Mouse (Mus musculus): ENCODE results near the gene Bbof1.

Bbof1 gene

DNA sequence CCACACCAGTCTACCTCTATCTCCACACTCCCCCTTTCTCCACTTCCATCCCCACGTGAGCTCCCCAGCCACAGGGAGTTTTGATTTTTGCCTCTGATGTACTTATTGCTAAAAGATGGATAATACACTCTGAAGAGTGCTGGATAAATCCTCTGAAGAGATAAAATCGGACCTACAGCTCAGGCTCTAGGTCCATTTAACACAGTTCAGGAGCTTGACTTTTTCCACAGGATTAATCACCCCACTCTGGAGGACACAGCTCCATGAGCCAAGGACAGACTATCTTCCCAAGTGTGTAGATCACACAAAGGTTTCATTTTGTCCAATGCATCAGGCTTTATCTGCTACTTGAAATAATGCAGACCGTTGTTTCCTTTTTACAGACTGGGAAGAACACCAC is 8.8 kb upstream of the Bbof1 start:
- no peak for DNase-seq (ENCODE audit: low spot score)

DNA sequence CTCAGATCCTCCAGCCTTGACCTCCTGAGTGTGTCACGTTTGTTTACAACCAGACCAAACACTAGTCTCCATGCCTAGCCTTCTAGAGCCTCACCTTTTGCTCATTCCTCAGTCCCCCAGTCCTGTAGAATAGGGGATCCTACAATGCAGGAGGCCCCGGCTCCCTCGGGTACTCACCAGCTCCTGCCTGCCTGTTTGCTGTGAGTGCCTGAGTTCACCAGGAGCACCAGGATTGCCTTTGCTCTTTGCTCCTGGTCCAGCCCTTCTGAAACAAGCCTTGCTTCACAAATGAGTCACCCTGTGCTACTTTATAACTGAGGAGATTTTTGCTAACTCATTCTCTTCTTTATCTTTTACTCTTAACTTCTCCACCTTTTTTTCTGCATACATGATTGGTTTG is 8.2 kb upstream of the Bbof1 start:
- DNase-seq (ENCODE audit: low spot score): no peak

DNA sequence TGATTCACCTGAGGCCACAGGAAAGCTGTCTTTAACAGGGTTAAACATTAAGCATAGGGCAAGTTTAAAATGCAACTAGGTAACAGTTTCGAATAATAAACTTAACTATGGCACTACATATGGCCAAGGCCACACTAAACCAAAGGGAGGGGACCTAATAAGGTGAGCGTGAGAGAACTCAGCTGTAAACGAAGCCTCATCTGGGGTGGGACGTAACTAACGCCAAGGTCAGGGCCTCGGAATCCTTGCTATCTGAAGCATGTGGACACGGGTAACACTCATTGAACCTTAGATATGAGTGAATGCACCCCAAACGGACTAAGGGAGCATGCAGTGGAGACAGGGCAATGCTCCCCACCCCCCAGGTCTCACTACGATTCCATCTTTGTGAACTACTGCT is 5.9 kb upstream of the Bbof1 start:
- no peak for DNase-seq (ENCODE audit: low spot score)

DNA sequence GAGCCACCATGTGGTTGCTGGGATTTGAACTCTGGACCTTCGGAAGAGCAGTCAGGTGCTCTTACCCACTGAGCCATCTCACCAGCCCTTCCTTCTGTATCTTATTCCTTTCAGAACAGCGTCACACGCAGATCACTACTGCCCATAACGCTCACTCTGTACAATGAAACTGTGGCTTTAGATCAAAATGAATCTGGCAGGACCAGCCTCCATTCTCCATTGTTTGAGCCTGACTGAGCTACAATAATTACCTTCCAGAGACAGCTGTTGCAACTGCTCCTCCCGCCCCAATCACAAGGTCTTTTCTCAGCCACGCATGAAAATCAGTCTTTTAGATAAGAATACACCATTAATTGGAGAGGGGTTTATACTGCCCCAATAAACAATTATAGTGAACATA is 4.3 kb upstream of the Bbof1 start:
- DNase-seq (ENCODE audit: low spot score): no peak

DNA sequence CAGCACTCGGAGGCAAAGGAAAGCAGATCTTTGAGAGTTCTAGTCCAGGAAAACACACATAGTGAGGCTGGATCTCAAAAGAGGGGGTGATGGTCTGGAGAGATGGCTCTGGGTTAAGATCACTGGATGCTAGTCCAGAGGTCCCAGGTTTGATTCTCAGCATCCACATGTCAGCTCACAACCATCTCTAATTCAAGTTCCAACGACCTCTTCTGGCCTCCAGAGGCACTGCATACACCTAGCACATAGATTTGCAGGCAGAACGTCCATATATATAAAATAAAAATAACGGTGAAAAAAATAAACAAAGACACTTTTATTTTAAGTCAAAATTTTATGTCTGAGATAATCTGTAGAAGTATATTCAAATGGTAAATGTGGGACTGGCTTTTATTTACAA is 1.6 kb upstream of the Bbof1 start:
- DNase-seq (ENCODE audit: low spot score): no peak

DNA sequence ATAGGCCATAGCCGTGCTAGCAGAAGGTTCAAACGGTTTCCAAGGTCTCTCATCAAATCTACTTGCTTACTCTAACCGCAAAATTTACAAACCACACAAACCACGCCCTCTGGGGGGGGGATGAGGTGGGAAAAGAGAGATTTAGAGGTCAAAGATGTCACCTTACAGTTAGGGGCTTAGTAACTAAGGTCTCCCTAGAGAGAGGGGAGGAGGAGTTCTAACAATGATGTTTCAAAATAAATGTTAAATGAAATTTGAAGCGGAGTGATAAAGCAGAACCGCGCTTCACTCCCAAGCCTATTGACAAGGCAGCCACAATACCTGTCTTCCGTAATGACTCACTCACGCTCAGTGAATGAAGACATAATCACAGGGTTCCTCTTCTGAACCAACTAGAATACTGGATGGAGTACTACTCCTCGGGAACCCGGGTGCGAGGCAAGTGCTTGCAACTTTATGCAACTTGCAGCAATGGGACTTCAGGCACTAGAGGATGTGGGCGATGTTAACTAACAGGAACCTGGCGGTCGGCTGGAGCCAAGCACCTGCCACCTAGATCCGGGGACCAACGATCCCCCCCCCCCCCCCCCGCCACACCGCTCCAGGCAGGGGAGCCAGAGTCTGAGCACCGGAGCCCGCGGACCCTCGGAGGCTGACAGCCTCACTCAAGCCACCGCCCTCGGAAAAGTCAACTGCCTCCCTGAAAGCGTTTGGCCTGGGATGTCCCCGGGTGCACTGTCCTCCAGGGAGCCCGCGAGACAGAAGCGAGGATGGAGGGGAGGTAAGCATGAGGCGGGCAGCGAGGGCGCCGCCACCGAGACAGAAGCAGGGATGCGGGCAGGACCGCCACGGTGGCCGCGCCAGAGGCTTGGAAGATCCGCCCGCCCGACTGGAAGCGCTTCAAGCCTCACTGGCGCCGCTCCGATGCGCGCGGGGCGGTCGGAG is 725 bp upstream of the Bbof1 start:
- DNase-seq (ENCODE audit: low spot score): no peak

DNA sequence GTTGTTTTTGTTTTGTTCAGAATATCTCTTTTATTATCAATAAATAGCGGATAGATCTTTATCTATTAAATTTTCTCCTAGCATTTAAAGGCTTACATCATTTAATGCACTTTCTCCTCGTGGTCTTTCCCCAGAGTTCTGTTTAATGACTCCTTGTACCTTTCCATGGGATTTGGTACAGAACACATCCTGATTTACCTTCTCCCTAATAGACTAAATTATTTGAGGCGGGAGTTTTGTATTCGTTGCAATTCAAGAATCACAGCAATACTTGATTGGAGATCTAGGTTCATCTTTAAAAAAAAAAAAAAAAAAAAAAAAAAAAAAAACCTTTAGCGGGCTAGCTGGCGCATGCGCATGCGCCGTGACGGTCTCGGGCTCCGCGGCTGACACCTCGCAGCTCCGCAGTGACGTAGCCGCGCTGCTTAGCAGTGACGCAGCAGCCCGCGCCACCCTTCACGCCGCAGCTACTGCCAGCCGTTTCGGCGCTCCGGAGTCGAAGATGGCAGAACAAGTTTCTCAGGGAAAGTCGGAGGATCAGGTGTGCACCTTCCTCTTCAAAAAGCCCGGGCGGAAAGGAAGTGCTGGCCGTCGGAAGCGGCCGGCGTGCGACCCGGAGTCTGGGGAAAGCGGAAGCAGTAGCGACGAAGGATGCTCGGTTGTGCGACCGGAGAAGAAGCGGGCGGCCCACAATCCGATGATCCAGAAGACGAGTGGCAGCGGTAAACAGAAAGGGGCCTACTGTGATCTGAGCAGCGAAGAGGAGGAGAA is 8.1 kb downstream of the Bbof1 start, which contains the start of gene Rnf113a2:
TSS of gene Rnf113a2 (plus strand) at position 363 of the 771 bp plus-strand sequence.
- DNase-seq (ENCODE audit: low spot score): peak; percentile 80

DNA sequence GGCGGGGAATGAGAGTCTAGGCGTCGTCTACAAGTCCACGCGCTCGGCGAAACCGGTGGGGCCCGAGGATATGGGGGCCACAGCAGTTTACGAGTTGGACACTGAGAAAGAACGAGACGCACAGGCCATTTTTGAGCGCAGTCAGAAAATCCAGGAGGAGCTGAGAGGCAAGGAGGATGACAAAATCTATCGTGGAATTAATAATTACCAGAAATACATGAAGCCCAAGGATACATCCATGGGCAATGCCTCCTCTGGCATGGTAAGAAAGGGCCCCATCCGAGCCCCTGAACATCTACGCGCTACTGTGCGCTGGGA is 8.7 kb downstream of the Bbof1 start:
- DNase-seq (ENCODE audit: low spot score): no peak

DNA sequence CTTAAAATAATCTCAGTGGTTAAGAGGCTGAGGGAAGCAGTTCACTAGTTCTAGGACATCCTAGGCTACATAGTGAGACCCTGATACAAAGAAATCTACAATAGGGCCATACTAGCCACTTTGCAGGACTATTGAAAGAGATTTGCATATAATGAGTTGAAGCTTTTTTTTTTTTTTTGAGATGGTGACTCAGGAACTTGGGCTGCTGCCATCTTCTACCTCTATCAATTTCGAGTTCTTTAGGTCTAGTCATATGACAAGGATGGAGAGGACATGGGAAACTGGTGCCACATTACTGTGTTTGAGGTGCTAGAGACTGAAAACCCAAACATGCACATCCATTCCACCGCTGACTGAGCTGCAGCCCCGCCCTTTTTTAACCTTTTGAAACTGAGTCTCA is 15.1 kb downstream of the Bbof1 start:
- no peak for DNase-seq (ENCODE audit: low spot score)

DNA sequence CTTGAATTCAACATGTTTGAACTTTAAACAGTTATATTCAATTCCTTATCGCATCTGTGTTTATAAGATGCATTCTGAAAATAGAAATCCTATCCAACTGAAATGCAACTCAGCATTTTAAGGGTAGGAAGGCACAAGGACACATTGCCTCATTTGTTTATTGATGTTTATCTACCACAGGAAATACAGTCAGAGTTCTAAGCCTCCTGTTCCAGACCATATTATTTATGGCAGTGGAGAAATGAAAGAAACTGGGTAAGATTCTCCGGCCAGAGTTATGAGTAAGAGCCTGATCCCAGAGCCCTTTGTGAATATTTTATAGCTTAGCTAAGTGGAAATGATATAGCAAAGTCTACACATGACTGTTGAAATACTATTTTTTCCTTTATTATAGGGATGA is 21.0 kb downstream of the Bbof1 start:
- DNase-seq (ENCODE audit: low spot score): no peak

DNA sequence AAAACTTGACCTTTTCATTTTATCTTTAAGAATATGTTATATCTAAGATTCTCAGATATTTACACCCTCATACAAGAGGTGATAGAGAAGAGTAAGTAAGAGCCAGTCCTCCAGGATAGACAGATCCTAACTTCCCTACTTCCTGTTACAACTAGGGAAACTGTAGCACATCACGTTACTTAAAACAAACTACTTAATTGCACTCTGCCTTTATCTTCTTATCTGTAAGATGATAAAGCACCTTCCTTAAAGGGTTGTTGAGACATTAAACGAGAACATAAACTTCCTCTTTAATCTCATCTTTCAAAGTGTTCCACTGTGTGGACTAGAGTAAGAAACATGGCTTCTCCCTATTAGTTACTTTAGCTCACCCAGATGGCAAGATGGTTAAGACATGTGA is 29.8 kb downstream of the Bbof1 start:
- no peak for DNase-seq (ENCODE audit: low spot score)

DNA sequence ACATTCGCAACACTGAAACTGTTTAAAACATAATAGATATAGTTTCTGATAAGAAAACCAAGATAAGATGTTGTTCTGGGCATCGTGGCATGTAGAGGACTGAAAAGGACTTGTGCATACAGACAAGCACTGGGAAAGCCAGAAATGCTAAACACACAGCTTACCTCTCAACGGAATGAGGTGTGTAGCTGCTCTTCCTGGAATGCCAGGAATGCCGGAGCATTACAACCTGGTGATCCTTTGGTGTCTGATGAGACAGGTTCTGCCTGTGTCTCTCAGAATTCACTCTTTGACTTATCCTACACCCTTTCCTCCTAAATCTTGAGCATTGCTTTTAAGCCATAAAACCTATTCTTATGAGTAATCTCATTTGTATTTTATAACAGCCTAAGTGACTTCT is 33.7 kb downstream of the Bbof1 start:
- no peak for DNase-seq (ENCODE audit: low spot score)

DNA sequence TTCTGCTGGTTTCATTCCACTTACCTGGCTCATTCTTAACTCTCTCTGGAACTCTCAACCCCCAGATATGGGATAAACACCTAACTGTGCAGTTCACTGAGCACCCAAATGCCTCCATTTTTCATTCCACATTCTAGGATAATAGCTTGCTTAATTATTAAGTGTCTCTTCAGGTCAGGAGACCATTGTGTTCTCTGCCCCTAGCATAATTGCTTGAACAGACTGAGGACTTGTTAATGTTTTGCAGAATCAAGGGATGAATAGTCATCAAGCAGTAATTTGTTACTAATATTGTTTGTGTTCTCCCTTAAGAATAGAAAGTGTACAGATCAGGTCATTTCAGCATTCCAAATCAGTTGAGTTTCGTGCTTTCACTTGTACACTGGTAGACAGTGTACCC is 38.5 kb downstream of the Bbof1 start:
- no peak for DNase-seq (ENCODE audit: low spot score)

DNA sequence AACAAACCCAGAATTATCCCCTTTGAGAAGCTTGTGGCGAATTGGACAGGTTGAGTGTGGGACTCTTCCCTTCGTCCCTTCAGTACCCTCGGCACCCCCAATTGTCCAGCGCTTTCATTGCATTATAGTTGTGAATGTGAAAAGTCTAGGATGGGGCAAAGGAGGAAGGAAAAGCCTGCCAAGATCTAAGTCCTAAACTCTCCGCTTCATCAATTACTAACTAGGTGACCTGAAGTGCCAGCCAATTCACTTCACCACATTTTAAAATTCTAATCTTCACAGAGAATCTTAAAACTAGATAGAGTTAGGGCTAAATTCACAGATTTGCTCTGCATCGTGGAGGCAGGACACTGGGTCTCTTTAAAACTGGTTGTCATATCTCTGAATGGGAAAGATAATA is 39.3 kb downstream of the Bbof1 start:
- DNase-seq (ENCODE audit: low spot score): no peak

DNA sequence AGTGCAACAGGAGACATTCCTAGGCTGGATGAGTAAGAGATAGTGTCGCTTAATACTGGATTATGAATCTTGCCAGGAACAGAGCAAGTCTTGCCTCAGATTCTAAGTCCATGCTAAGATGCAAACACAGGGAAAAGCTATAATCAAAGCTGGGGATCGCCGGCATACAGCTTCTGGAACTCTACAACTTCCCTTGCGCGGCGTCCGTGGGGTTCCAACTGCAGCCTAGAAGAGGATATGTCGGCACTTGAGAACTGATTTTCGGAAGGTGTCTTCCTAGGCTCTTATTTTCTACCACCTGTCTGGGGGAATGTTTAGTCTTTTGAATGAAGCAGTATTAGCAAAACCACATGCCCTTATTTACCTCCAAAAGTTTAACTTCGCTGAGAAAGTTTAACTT is 41.0 kb downstream of the Bbof1 start:
- no peak for DNase-seq (ENCODE audit: low spot score)

DNA sequence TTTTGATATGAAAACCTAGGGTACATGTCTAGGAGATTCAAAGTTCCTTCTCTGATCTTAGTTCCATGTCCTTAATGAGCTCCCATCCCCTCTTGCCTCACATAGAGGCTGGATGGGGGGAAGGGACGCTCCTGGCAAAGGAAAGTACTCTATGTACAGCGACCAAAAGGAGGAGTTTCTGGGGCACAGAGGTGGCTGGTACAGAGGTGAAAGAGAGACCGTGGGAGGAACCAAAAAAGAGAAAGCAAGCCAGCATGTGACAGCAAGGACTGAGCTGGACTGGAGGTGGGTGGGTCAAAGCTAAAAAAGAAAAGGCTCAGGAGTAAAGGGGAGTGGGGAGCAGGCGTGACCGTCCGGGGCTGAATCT is 41.5 kb downstream of the Bbof1 start:
- DNase-seq (ENCODE audit: low spot score): no peak

DNA sequence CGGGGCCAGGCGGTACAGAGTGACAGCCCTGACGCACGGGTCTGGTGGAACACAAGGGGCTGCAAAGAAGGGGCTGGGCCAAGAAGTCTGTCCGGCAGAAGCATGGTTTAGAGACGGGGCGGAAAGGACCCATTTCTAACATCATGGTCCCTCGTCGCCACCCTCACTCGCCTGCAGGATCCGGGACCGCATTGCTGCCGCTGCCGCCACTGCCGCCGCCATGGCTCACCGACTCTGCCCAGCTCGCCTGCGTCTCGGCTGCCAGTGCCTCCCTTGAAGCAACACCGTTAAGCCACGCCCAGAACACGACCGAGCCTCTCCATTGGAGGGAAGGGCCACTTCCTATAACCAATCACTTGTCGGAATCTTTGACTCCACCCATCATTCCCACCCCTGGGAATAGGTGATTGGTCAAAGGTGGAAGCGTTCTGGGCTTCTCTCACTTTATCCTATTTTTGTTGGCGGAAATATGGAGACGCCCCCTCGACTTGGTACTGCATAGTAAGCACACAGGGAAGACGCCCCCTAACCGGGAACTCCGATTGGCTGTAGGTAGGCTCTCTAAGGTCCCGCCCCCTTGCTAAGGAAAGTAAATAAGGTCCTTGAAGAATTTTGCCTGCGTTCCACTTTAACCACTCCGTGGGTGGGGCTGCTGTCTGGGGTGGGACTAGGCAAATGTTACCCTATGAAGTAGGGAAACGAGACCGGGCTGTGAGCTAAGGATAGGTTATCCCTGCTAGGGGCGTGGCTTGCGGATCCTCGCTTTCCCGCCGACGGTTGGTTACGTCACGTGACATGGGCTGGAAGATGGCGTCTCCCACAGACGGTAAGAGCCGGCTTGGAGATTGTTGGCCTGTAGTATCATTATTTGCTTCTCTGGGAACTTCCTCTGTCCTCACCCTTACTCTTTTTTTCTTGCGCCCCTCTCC is 42.1 kb downstream of the Bbof1 start, which contains the start of the genes Aldh6a1 and Lin52:
TSS of gene Aldh6a1 (minus strand) at position 287 of the 929 bp plus-strand sequence.
TSS of gene Lin52 (plus strand) at position 705 of the 929 bp plus-strand sequence.
- peak; percentile 93 for DNase-seq (ENCODE audit: low spot score)

DNA sequence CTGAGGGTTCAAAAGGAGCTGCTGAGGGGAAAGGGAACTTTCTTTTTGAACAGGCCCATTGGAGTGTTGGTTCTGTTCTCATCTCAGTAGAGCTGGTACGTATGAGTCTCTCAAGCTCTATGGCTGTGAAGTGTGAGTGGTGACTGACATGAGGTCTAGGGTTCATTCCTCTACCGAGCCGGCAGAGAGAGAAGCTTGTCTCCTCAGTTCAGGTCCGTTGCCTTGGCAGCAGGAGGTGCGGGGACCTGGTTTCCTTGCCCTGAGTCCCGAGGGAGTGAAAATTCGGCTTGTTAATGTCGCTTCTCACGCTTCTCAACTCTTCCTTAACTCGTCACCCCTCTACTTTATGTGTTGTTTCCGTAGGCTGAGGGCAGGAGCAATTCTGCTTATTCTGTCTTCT is 42.9 kb downstream of the Bbof1 start:
- DNase-seq (ENCODE audit: low spot score): peak; percentile 4

DNA sequence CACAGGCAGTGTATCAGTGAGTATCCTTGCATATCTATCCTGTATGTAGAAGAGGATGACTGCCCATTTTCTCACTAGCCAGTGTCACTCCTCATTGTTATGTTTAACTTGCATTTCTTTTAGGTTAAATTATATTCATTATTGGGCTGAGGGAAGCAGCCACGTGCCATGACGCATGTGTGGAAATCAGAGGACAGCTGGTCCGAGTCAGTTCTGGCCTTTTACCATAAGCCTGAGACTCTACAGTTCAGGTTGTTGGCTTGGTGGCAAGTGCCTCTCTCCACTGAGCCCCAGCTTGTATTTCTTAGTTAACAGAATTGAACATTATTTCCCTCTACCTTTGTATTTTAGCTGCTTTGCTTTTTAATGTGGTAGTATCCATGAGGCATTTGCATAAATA is 48.0 kb downstream of the Bbof1 start:
- no peak for DNase-seq (ENCODE audit: low spot score)

DNA sequence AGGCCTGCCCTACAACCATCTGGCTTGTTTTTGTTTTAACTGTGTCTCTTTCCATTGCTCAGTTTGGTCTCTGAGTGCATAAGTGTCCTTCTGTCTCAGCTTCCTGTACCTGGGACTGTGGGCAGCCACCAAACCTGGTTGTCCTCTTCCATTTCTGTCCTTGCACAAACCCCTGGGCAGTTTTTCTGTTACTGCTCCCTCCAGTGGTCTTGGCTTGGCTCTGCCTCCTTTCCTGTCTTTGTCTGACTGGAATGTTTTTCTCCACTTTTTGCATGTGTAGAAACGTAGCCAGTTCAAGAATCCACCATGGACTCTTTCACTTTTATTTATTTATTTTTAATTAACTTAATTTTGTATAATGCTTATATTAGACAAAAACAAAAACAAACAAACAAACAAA is 51.0 kb downstream of the Bbof1 start:
- DNase-seq (ENCODE audit: low spot score): no peak

DNA sequence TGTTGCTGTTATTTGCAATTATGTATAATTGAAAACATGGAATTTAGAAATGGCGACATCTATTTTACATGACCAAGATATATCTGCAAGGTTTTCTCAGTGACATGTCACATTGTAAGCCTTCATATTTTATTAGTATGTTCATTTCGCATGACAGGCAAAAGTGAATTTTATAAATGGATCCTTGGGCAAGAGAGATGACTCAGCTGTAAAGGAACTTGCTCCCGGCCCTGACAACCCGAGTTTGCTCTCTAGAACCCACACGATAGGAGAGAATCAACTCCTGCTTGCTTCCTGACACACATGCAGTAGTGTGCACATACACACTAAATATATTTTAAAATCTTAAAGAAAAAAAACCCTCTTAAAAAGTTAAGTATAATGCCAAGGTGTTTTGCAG is 52.5 kb downstream of the Bbof1 start:
- DNase-seq (ENCODE audit: low spot score): no peak

DNA sequence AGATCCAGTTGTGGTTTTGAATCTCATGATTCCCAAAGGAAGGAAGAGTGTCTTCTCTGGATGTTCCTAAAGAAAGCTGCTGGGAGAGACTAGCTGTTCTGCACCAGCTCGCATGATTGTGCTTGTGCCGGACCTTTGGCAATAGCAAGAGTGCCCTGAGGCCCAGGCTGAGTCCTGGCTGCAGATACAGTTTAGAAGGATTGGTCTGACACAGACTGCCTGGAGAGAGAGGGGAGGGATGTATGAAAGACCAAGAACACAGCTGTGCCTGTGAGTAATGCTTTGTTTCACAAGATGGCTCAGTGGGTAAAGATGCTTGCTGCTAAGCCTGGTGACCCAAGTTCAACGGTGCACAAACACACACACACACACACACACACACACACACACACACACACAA is 54.0 kb downstream of the Bbof1 start:
- no peak for DNase-seq (ENCODE audit: low spot score)
